Mouse (Mus musculus): ENCODE data around the gene C130026I21Rik.
"Not testable (repeated sequence)": the region's sequence is repeated elsewhere in the genome, so short reads cannot be mapped to it uniquely, and the experiment has no call there.

DNA sequence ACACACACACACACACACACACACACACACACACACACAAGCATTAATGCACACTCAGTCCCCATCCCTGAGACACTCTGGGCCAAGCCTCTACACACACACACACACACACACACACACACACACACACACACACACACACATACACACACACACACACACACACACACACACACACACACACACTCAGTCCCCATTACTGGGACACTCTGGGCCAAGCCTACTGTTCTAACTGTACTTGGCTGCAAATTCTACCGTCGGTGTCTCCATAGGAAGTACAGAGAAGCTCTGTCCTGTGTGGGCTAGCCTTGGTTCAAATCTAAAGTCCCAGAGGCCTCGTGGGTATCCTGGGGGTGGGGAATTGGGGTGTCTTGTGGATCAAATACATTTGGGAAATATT is 159.5 kb downstream of the C130026I21Rik start:
- TF ChIP-seq CTCF (IDR thresholded peaks at IDR 0.05; ENCODE audit: low read depth); EP300 (optimal IDR thresholded peaks at IDR 0.05): not testable (repeated sequence)

All from stomach, postnatal 0 days (tissue).